Comparison of ENCODE assay signal across 9 mouse cellular contexts in the genomic region with DNA sequence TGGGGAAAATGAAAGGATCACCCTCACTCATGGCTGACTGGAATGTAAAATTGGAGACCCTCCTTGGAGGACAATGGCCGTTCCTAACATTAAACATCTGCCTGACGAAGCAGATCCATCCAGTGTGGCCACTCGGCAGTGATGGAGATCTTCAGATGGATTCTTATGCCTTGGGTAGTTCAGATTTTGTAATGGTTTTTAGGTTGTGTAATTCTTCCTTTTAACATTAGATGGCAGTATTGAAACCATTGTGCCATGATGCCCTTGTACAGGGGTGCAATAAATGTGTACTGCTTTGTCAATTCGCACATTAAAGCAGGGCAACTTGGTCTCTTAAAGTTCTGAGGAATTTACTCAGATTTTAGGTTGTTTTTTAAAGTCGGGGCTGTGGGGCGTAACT. TPM values are rescaled to one million over a fixed set of nuclear protein-coding genes. Genes with fewer than 3 reads are reported as not detected.
DNase-seq lines count a peak whose midpoint lies in the region; ATAC-seq and TF ChIP-seq lines count a peak whose summit lies in the region.
"Had no signal": no experiment of that assay in that cellular context is flagged by ENCODE, and none has a peak within 500 bp of the region (broad histone marks: within the 10 kb centered on the region; RNA-seq: fewer than 3 reads in every experiment).

No protein-coding gene starts in this region.

- no peaks in the 10 kb centered on the region for H3K9me3 ChIP-seq in kidney, embryonic 15.5 days (replicated peaks)

- no peak overlapping the region for H3K27ac ChIP-seq in heart, adult 2 months
- H3K27ac ChIP-seq in kidney, embryonic 15.5 days, result no peak overlapping the region

- TF ChIP-seq EP300 in heart, adult 2 months (IDR thresholded peaks at IDR 0.05; ENCODE audit: insufficient read depth, low read depth, low read length), result no peak

- H3ac ChIP-seq in C2C12 (ENCODE audit: control insufficient read depth, insufficient read length, low read depth), result no peak overlapping the region

- no peaks in the 10 kb centered on the region; the same call in 1 of the 2 replicates for H3K79me2 ChIP-seq in heart, adult 2 months (replicated peaks; ENCODE audit: control insufficient read depth, insufficient read depth, low read length)
- H3K79me2 ChIP-seq in C2C12 (ENCODE audit: control insufficient read depth, insufficient read depth), result peaks cover 48% of the 10 kb centered on the region

- no peaks in the 10 kb centered on the region; the same call in 1 of the 2 replicates for H3K36me3 ChIP-seq in heart, adult 2 months (ENCODE audit: control insufficient read depth, insufficient read depth, low read length)
- peaks cover 33% of the 10 kb centered on the region for H3K36me3 ChIP-seq in C2C12 (ENCODE audit: control insufficient read depth, insufficient read depth)
- peaks cover 48% of the 10 kb centered on the region for H3K36me3 ChIP-seq in kidney, embryonic 15.5 days

- DNase-seq in heart, adult 2 months, result no peak
- DNase-seq in heart, postnatal 10 days, result no peak
- DNase-seq in ovary, postnatal 36 days (ENCODE audit: low spot score), result no peak
- no peak for DNase-seq in adrenal gland, postnatal 14 days
- DNase-seq: kidney, adult 8-10 months had no signal

- TF ChIP-seq CTCF in heart, adult 2 months (IDR thresholded peaks at IDR 0.05), result peak; percentile 88
- TF ChIP-seq CTCF in C2C12 (IDR thresholded peaks at IDR 0.05; ENCODE audit: control insufficient read depth, insufficient read depth, insufficient read length), result no peak

- WGBS in heart, adult 2 months, result 69% methylated on average over 6 of the region's 6 CpGs
- 83% methylated on average over 6 of the region's 6 CpGs for WGBS in kidney, embryonic 15.5 days

- H3K4me2 ChIP-seq in kidney, embryonic 15.5 days, result no peak overlapping the region

- H3K4me1 ChIP-seq in heart, adult 2 months (ENCODE audit: control insufficient read depth, insufficient read depth, low read length), result no peaks in the 10 kb centered on the region
- no peaks in the 10 kb centered on the region for H3K4me1 ChIP-seq in kidney, embryonic 15.5 days

- intact Hi-C loops in heart, adult 2 months (cut with DNase I), result loop anchor here (2.0 to 10.0 kb wide), 2 partner anchors 189 to 863 kb away; no protein-coding TSS in a partner anchor
- intact Hi-C loops in heart, postnatal 10 days (cut with DNase I), result loop anchor here (5.0 kb wide), 1 partner anchor 186 kb away; no protein-coding TSS in a partner anchor

- H3K4me3 ChIP-seq in heart, adult 2 months, result no peak overlapping the region
- no peak overlapping the region for H3K4me3 ChIP-seq in C2C12 (ENCODE audit: insufficient read depth, poor library complexity, severe bottlenecking)
- H3K4me3 ChIP-seq in kidney, embryonic 15.5 days (replicated peaks), result no peak overlapping the region

- no peak for TF ChIP-seq POLR2A in heart, adult 2 months (IDR thresholded peaks at IDR 0.05; ENCODE audit: insufficient read depth, low read depth, low read length)

- no peaks in the 10 kb centered on the region for H3K27me3 ChIP-seq in heart, adult 2 months (ENCODE audit: control insufficient read depth, insufficient read depth, low read length)
- H3K27me3 ChIP-seq in C2C12 (ENCODE audit: control insufficient read depth, insufficient read depth, insufficient read length), result no peaks in the 10 kb centered on the region
- no peaks in the 10 kb centered on the region for H3K27me3 ChIP-seq in kidney, embryonic 15.5 days

- no peak overlapping the region for H3K9ac ChIP-seq in heart, adult 2 months (ENCODE audit: low read depth, low read length)
- H3K9ac ChIP-seq in kidney, embryonic 15.5 days, result no peak overlapping the region

- H3K79me3 ChIP-seq in C2C12 (ENCODE audit: low read depth), result peaks cover 10% of the 10 kb centered on the region

- ATAC-seq in activated CD4-positive, CD25-positive, alpha-beta regulatory T cell, adult 4 months, result peak; percentile 52
- ATAC-seq in megakaryocyte progenitor cell, adult 5-6 weeks (replicated peaks; ENCODE audit: poor library complexity), result peak; percentile 75
- no peak for ATAC-seq in kidney, embryonic 15.5 days (replicated peaks; ENCODE audit: low FRiP score)

TF ChIP-seq in C2C12, 6 proteins besides CTCF, POLR2A, EP300 and RAD21:
- TF ChIP-seq CEBPB (IDR thresholded peaks at IDR 0.05; ENCODE audit: low read depth), result peak; percentile 1
- no peak for TF ChIP-seq MYOD1 (IDR thresholded peaks at IDR 0.05; ENCODE audit: control insufficient read depth, insufficient read length, low read depth)

RNA-seq across cellular contexts. Expression of gene Minpp1, which starts 15.8 kb away (rescaled TPM):
- total RNA-seq in heart, adult 2 months (2021), result 10 to 100 TPM; 14.2 to 14.3 TPM
- polyA plus RNA-seq in heart, adult 2 months (2012; rRNA removed), result 8.7 and 11.1 TPM in 2 replicates
- total RNA-seq in heart, postnatal 10 days (2021), result 10 to 100 TPM; 21.8 to 24.6 TPM
- 30.4 TPM for polyA plus RNA-seq in C2C12 (2012; fragmentation: generic; extraction: Trizol)
- polyA plus RNA-seq in activated CD4-positive, CD25-positive, alpha-beta regulatory T cell, adult 4 months (2017; shearing (Covaris generic)), result 1 to 10 TPM; 8.6 to 8.9 TPM
- total RNA-seq in megakaryocyte progenitor cell, adult 5-6 weeks (2015), result 58.3 and 67.6 TPM in 2 replicates
- 45.6 and 53.2 TPM in 2 replicates for total RNA-seq in megakaryocyte progenitor cell, adult 5-6 weeks (2017)
- polyA plus RNA-seq in kidney, embryonic 15.5 days (2015; fragmentation: Nextera tagmentation; extraction: Ambion mirVana), result 73.7 and 75.4 TPM in 2 replicates
- 31.8 and 34.9 TPM in 2 replicates for total RNA-seq in adrenal gland, postnatal 14 days (2021)

RNA-seq across cellular contexts. Expression of gene Rpl9-ps6, which starts 35.0 kb away (rescaled TPM):
- 10 to 100 TPM; 27.8 to 28.9 TPM for total RNA-seq in heart, adult 2 months (2021)
- polyA plus RNA-seq in heart, adult 2 months (2012; rRNA removed), result 7.4 and 18.5 TPM in 2 replicates
- total RNA-seq in heart, postnatal 10 days (2021), result 10 to 100 TPM; 37.2 to 45.4 TPM
- 53.1 TPM for polyA plus RNA-seq in C2C12 (2012; fragmentation: generic; extraction: Trizol)
- 100 to 1,000 TPM; 229 to 490 TPM for polyA plus RNA-seq in activated CD4-positive, CD25-positive, alpha-beta regulatory T cell, adult 4 months (2017; shearing (Covaris generic))
- 253 and 285 TPM in 2 replicates for total RNA-seq in megakaryocyte progenitor cell, adult 5-6 weeks (2015)
- total RNA-seq in megakaryocyte progenitor cell, adult 5-6 weeks (2017), result 104 and 124 TPM in 2 replicates
- polyA plus RNA-seq in kidney, embryonic 15.5 days (2015; fragmentation: Nextera tagmentation; extraction: Ambion mirVana), result 103 and 128 TPM in 2 replicates
- total RNA-seq in adrenal gland, postnatal 14 days (2021), result 59.3 and 74.3 TPM in 2 replicates
